Mouse (Mus musculus): Measurements from ENCODE around the gene Duoxa1. TPM values are rescaled to one million over a fixed set of nuclear protein-coding genes. Genes with fewer than 3 reads are reported as not detected.
"Not testable (repeated sequence)": the region's sequence is repeated elsewhere in the genome, so short reads cannot be mapped to it uniquely, and the experiment has no call there.

The Duoxa1 gene
- total and polyA plus RNA-seq, 3 experiments = 0.23 to 1.5 (median 0.37) TPM

DNA sequence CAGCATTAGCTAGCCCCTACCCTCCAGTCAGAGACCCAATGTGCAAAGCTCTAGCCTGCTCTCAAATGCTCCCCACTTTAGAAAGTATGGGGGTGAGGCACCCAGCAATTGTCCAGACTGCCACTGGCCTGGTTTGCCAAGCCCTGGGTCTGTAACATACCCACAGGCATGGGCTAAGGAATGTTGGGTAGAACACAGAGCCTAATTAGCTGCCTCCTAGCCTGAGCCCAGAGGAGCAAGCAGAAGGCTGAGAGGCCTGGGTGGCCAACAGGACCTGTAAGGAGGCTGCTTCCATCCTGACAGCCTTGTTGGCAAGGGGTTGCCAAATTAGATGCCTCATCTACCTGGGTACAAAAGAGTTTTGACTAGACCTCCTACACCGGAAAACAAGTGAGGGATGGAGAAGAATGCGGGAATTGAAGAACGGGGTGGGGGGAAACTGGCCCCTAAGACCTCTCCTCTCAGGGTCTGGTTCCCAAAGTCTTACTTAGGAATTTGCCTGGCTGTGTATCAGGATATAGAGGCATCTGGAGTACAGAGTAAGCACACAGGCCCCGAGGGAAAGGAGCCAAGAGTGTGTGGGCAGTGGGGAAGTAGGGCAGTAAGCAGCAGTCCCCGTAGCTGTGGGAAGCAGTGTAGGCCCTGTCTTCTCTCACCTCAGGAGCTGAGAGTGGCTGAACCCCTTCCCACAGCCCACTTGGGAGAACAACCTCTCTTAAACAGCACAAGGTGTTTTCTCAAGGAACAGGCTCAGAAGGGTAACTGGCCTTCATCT is 37.8 kb upstream of the Duoxa1 start:
- H3K79me2 ChIP-seq (replicated peaks; ENCODE audit: control insufficient read depth, insufficient read depth, low read length) = no peaks in the 10 kb centered on the region
- H3K4me1 ChIP-seq (ENCODE audit: control insufficient read depth, insufficient read depth, low read length) = peaks cover 4% of the 10 kb centered on the region; the same call in 1 of the 2 replicates
- H3K27me3 ChIP-seq (ENCODE audit: control insufficient read depth, insufficient read depth, low read length) = no peaks in the 10 kb centered on the region
- H3K27ac ChIP-seq = no peak overlapping the region
- no peak overlapping the region for H3K4me3 ChIP-seq
- no peak for TF ChIP-seq CTCF (IDR thresholded peaks at IDR 0.05)
- no peak for TF ChIP-seq POLR2A (IDR thresholded peaks at IDR 0.05; ENCODE audit: insufficient read depth, low read depth, low read length)
- intact Hi-C loops (cut with DNase I) = no loop called here
- H3K9ac ChIP-seq (ENCODE audit: low read depth, low read length) = no peak overlapping the region
- no peak for DNase-seq
- no peaks in the 10 kb centered on the region for H3K36me3 ChIP-seq (ENCODE audit: control insufficient read depth, insufficient read depth, low read length)
- 61% methylated on average over 5 of the region's 5 CpGs for WGBS

GRCm38 (mm10) chr2:122349136-122349785 is 35.7 kb upstream of the Duoxa1 start:
- no peaks in the 10 kb centered on the region for H3K36me3 ChIP-seq (ENCODE audit: control insufficient read depth, insufficient read depth, low read length)
- 21% methylated on average over 14 of the region's 14 CpGs for WGBS
- H3K27me3 ChIP-seq (ENCODE audit: control insufficient read depth, insufficient read depth, low read length) = no peaks in the 10 kb centered on the region
- intact Hi-C loops (cut with DNase I) = loop anchor here (2.0 to 10.0 kb wide), 2 partner anchors 20 to 276 kb away; partner anchors contain the start of gene Shf
- peak overlapping the region; percentile 98 for H3K27ac ChIP-seq
- peaks cover 4% of the 10 kb centered on the region; the same call in 1 of the 2 replicates for H3K4me1 ChIP-seq (ENCODE audit: control insufficient read depth, insufficient read depth, low read length)
- H3K9ac ChIP-seq (ENCODE audit: low read depth, low read length) = peak overlapping the region; percentile 92
- no peak for DNase-seq
- no peak; the same call in 1 of the 2 replicates for TF ChIP-seq POLR2A (IDR thresholded peaks at IDR 0.05; ENCODE audit: insufficient read depth, low read depth, low read length)
- H3K4me3 ChIP-seq = peak overlapping the region; percentile 61
- no peaks in the 10 kb centered on the region for H3K79me2 ChIP-seq (replicated peaks; ENCODE audit: control insufficient read depth, insufficient read depth, low read length)

- Histone ChIP-seq H3K27me3 (ENCODE audit: control insufficient read depth, insufficient read depth, low read length) (no peaks in the 10 kb centered on the region), H3K36me3 (ENCODE audit: control insufficient read depth, insufficient read depth, low read length) (no peaks in the 10 kb centered on the region), H3K4me1 (ENCODE audit: control insufficient read depth, insufficient read depth, low read length) (peaks cover 4% of the 10 kb centered on the region; the same call in 1 of the 2 replicates), H3K79me2 (replicated peaks; ENCODE audit: control insufficient read depth, insufficient read depth, low read length) (no peaks in the 10 kb centered on the region), H3K9ac (ENCODE audit: low read depth, low read length) (peak overlapping the region; percentile 92), H3K27ac (peak overlapping the region; percentile 98), H3K4me3 (peak overlapping the region; percentile 61)
- intact Hi-C loops (cut with DNase I) = loop anchor here (1.0 to 10.0 kb wide), 5 partner anchors 20 to 276 kb away; partner anchors contain the start of gene Shf
- WGBS = under 1% methylated on average over 63 of the region's 63 CpGs
- DNase-seq = peak; percentile 94 to 96
- peak; percentile 91 for TF ChIP-seq CTCF (IDR thresholded peaks at IDR 0.05)
- TF ChIP-seq EP300 (IDR thresholded peaks at IDR 0.05; ENCODE audit: insufficient read depth, low read depth, low read length) = no peak
- peak; percentile 63 for TF ChIP-seq POLR2A (IDR thresholded peaks at IDR 0.05; ENCODE audit: insufficient read depth, low read depth, low read length)
These were observed 35.1 kb upstream of the Duoxa1 start for GRCm38 (mm10) chr2:122348531-122349131.

DNA sequence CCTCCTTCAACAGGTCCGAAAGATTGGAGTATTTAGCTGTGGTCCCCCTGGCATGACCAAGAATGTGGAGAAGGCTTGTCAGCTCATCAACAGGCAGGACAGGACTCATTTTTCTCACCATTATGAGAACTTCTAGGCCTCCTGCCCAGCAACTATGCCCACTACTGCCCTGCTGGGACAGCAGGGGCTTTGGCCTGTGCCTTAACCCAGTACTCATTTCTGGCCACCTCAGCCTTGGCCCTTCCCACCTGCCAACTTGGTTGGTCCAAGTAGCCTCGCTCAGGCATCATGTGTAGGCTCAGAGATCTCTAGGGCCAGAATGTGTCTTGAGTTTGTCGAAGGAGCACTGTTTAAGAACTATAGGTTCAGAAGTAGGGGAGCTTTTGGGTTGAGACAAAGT is 33.7 kb upstream of the Duoxa1 start:
- no peaks in the 10 kb centered on the region for H3K27me3 ChIP-seq (ENCODE audit: control insufficient read depth, insufficient read depth, low read length)
- H3K27ac ChIP-seq = no peak overlapping the region
- no peak for DNase-seq
- 96% methylated on average over 3 of the region's 3 CpGs for WGBS
- TF ChIP-seq POLR2A (IDR thresholded peaks at IDR 0.05; ENCODE audit: insufficient read depth, low read depth, low read length) = no peak
- no peak for TF ChIP-seq EP300 (IDR thresholded peaks at IDR 0.05; ENCODE audit: insufficient read depth, low read depth, low read length)
- TF ChIP-seq CTCF (IDR thresholded peaks at IDR 0.05) = no peak
- H3K4me3 ChIP-seq = no peak overlapping the region
- H3K79me2 ChIP-seq (replicated peaks; ENCODE audit: control insufficient read depth, insufficient read depth, low read length) = no peaks in the 10 kb centered on the region
- intact Hi-C loops (cut with DNase I) = loop anchor here (10.0 kb wide), 1 partner anchor 278 kb away; no protein-coding TSS in a partner anchor
- no peak overlapping the region for H3K9ac ChIP-seq (ENCODE audit: low read depth, low read length)
- H3K4me1 ChIP-seq (ENCODE audit: control insufficient read depth, insufficient read depth, low read length) = peaks cover 4% of the 10 kb centered on the region; the same call in 1 of the 2 replicates
- no peaks in the 10 kb centered on the region for H3K36me3 ChIP-seq (ENCODE audit: control insufficient read depth, insufficient read depth, low read length)

DNA sequence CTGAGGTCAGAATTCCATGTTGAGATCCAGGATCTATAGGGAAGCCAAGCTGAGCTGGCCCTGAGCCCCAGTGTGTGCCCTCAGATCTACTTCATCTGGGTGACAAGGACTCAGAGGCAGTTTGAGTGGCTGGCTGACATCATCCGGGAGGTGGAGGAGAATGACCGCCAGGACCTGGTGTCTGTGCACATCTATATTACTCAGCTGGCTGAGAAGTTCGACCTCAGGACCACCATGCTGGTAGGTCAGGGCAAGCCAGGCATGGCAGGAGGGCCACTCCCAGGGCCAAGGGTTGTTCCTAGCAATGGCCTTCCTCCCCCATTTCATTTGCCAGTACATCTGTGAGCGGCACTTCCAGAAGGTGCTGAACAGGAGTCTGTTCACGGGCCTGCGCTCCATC is 32.6 kb upstream of the Duoxa1 start:
- not testable (repeated sequence) for DNase-seq; H3K4me1 ChIP-seq (ENCODE audit: control insufficient read depth, insufficient read depth, low read length); H3K27me3 ChIP-seq (ENCODE audit: control insufficient read depth, insufficient read depth, low read length); H3K79me2 ChIP-seq (replicated peaks; ENCODE audit: control insufficient read depth, insufficient read depth, low read length); H3K36me3 ChIP-seq (ENCODE audit: control insufficient read depth, insufficient read depth, low read length); H3K9ac ChIP-seq (ENCODE audit: low read depth, low read length); H3K27ac ChIP-seq; H3K4me3 ChIP-seq
- 79% methylated on average over 6 of the region's 6 CpGs for WGBS
- intact Hi-C loops (cut with DNase I) = loop anchor here (10.0 kb wide), 1 partner anchor 279 kb away; no protein-coding TSS in a partner anchor
